Mouse (Mus musculus) stomach, postnatal 0 days (tissue): ENCODE measurements at regions not wholly inside any gene's neighbourhood (a gene's known extent, or its start where the extent isn't known, plus 50 kb on each side); places are given as distances from the start of the nearest gene placed in this dataset.

Experiments
- ATAC-seq: fragments of 200-750 bp; cut with Nextera tagmentation; 2 replicates; pipeline ENCODE4 v1.8.0; 2017; ENCODE audit not compliant: low FRiP score, low TSS enrichment
- DNase-seq: peaks from one replicate; pipeline ENCODE4 v3.0.0-alpha.2; 2016; ENCODE audit warnings: low spot score
- H3K27ac ChIP-seq: fragments of 300-500 bp; sonication (generic); replicated peaks from 2 replicates; pipeline ENCODE4 v1.5.1; 2014; ENCODE audit warnings: mild to moderate bottlenecking, control low read depth
- H3K27me3 ChIP-seq: fragments of 300-500 bp; sonication (generic); 2 replicates; pipeline ENCODE4 v1.6.1; 2014; ENCODE audit warnings: low read length; ENCODE audit not compliant: control insufficient read depth, insufficient read depth
- H3K36me3 ChIP-seq: fragments of 300-500 bp; sonication (generic); 2 replicates; pipeline ENCODE4 v1.6.1; 2014; ENCODE audit warnings: low read length, mixed read lengths; ENCODE audit not compliant: control insufficient read depth, insufficient read depth
- H3K4me1 ChIP-seq: fragments of 300-500 bp; sonication (generic); replicated peaks from 2 replicates; pipeline ENCODE4 v1.6.1; 2014; ENCODE audit warnings: antibody characterized with exemption; ENCODE audit not compliant: control insufficient read depth, insufficient read depth
- H3K4me2 ChIP-seq: fragments of 300-500 bp; sonication (generic); replicated peaks from 2 replicates; pipeline ENCODE4 v1.6.1; 2014; ENCODE audit warnings: low read depth, mild to moderate bottlenecking, control low read depth, moderate library complexity
- H3K4me3 ChIP-seq: fragments of 300-500 bp; sonication (generic); 2 replicates; pipeline ENCODE4 v1.5.1; 2014; ENCODE audit warnings: low read depth, low read length, control low read depth
- H3K9ac ChIP-seq: fragments of 300-500 bp; sonication (generic); 2 replicates; pipeline ENCODE4 v1.6.1; 2014; ENCODE audit warnings: mild to moderate bottlenecking, low read length, control low read depth, mixed read lengths
- H3K9me3 ChIP-seq: fragments of 300-500 bp; sonication (generic); 2 replicates; pipeline ENCODE4 v1.6.1; 2016; ENCODE audit warnings: low read length; ENCODE audit not compliant: control insufficient read depth
- CTCF ChIP-seq: IDR thresholded peaks from 2 replicates; pipeline ENCODE4 v1.5.1; 2016; ENCODE audit warnings: antibody characterized with exemption, low read depth, mild to moderate bottlenecking, moderate library complexity
- EP300 ChIP-seq: optimal IDR thresholded peaks from 2 replicates; pipeline ENCODE3; 2016; ENCODE audit warnings: antibody characterized with exemption
- WGBS: fragments of 180-500 bp; shearing (Covaris S2); extraction: QIAGEN DNeasy Blood & Tissue Kit; methylation state at CpG from one replicate; pipeline ENCODE4 v1.1.7; 2014; 5-methylcytosine and 5-hydroxymethylcytosine counted together

DNA sequence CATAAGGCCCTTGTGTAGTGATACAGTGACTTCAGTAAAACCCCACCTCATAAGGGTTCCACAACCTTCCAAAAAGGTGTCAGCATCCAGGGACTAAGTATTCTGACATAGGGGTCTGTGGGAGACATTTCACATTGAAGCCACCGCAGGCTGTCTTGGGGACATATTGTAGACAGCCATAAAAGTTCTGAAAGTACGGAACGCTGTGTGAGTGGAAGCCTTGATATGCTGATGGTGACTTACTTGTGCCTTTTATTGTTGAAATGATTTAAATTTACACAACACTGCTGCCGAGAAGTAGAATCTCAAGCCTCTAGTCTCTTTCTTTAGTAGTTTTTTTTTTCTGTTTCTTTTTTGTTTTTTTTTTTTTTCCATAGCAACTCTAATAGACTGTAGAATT, 82.5 kb upstream of the Tmtc4 start:
- WGBS: 94% methylated on average over 4 of the region's 4 CpGs
- H3K4me3 ChIP-seq: no peak overlapping the region
- no peak overlapping the region for H3K9ac ChIP-seq
- no peaks in the 10 kb centered on the region for H3K4me1 ChIP-seq
- no peaks in the 10 kb centered on the region for H3K36me3 ChIP-seq
- DNase-seq (no peak), ATAC-seq (no peak)
- no peak overlapping the region for H3K27ac ChIP-seq
- no peaks in the 10 kb centered on the region for H3K9me3 ChIP-seq
- TF ChIP-seq EP300: no peak
- no peak for TF ChIP-seq CTCF
- no peaks in the 10 kb centered on the region for H3K27me3 ChIP-seq
- H3K4me2 ChIP-seq: no peak overlapping the region

- Histone ChIP-seq H3K4me1 (no peaks in the 10 kb centered on the region), H3K27me3 (no peaks in the 10 kb centered on the region), H3K4me2 (no peak overlapping the region), H3K27ac (no peak overlapping the region), H3K4me3 (no peak overlapping the region), H3K9me3 (no peaks in the 10 kb centered on the region), H3K36me3 (no peaks in the 10 kb centered on the region), H3K9ac (no peak overlapping the region)
- ATAC-seq (no peak), DNase-seq (no peak)
- no peak for TF ChIP-seq EP300
- TF ChIP-seq CTCF: no peak
- 65% methylated on average over 8 of the region's 8 CpGs for WGBS
Measured at GRCm38 (mm10) chr14:123065566-123065965, 81.7 kb upstream of the Tmtc4 start.

DNA sequence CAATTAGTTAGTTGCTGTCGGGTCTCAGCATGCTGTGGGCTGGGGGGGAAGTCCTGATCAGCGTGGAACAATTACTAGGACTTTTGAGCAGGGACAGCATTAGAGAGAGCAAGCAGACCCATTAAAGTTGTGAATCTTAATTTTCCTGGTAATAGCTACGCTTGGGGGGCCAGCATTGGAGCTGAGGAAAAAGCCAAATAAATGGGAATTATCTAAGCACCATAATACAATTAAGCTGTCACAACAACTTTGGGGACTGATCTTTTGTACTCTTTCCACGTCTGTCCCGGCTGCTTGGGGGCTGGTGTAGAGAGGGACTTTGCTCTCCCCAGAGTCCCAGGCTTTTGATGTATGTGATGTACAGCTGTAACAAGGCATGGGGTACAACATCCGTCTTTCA, 81.3 kb upstream of the Tmtc4 start:
- H3K27ac ChIP-seq: no peak overlapping the region
- ATAC-seq: no peak
- DNase-seq: no peak
- no peak overlapping the region for H3K9ac ChIP-seq
- H3K36me3 ChIP-seq: no peaks in the 10 kb centered on the region
- H3K9me3 ChIP-seq: no peaks in the 10 kb centered on the region
- H3K4me2 ChIP-seq: no peak overlapping the region
- 69% methylated on average over 6 of the region's 6 CpGs for WGBS
- no peaks in the 10 kb centered on the region for H3K27me3 ChIP-seq
- H3K4me1 ChIP-seq: no peaks in the 10 kb centered on the region
- H3K4me3 ChIP-seq: no peak overlapping the region
- TF ChIP-seq EP300: no peak

GRCm38 (mm10) chr14:123062908-123063307, 79.1 kb upstream of the Tmtc4 start:
- WGBS: 41% methylated on average over 1 of the region's 1 CpGs
- no peak for ATAC-seq
- no peak overlapping the region for H3K27ac ChIP-seq
- no peak overlapping the region for H3K4me3 ChIP-seq
- H3K9ac ChIP-seq: no peak overlapping the region
- no peaks in the 10 kb centered on the region for H3K36me3 ChIP-seq
- no peaks in the 10 kb centered on the region for H3K9me3 ChIP-seq
- no peaks in the 10 kb centered on the region for H3K27me3 ChIP-seq
- no peaks in the 10 kb centered on the region for H3K4me1 ChIP-seq
- no peak for TF ChIP-seq EP300
- TF ChIP-seq CTCF: no peak
- no peak overlapping the region for H3K4me2 ChIP-seq
- no peak for DNase-seq

- no peak overlapping the region for H3K4me3 ChIP-seq
- H3K4me1 ChIP-seq: no peaks in the 10 kb centered on the region
- H3K36me3 ChIP-seq: no peaks in the 10 kb centered on the region
- no peak overlapping the region for H3K27ac ChIP-seq
- H3K9ac ChIP-seq: no peak overlapping the region
- whole genome bisulfite sequencing: 71% methylated on average over 4 of the region's 4 CpGs
- H3K27me3 ChIP-seq: no peaks in the 10 kb centered on the region
- no peaks in the 10 kb centered on the region for H3K9me3 ChIP-seq
- TF ChIP-seq CTCF (no peak), EP300 (no peak)
- ATAC-seq (no peak), DNase-seq (no peak)
- no peak overlapping the region for H3K4me2 ChIP-seq
Measured at GRCm38 (mm10) chr14:123056976-123057375, 73.1 kb upstream of the Tmtc4 start.

GRCm38 (mm10) chr14:123048451-123048850, 64.6 kb upstream of the Tmtc4 start:
- TF ChIP-seq CTCF: no peak
- no peak for ATAC-seq
- H3K9ac ChIP-seq: no peak overlapping the region

GRCm38 (mm10) chr14:123040046-123040445, 56.2 kb upstream of the Tmtc4 start:
- Histone ChIP-seq H3K27me3 (no peaks in the 10 kb centered on the region), H3K4me2 (no peak overlapping the region), H3K27ac (no peak overlapping the region), H3K36me3 (no peaks in the 10 kb centered on the region), H3K4me1 (no peaks in the 10 kb centered on the region), H3K9me3 (no peaks in the 10 kb centered on the region), H3K9ac (no peak overlapping the region), H3K4me3 (no peak overlapping the region)
- ATAC-seq (no peak), DNase-seq (no peak)
- no peak for TF ChIP-seq CTCF
- no peak for TF ChIP-seq EP300

More at GRCm38 (mm10) chr14:123048451-123048850, 64.6 kb upstream of the Tmtc4 start:
- no peaks in the 10 kb centered on the region for H3K9me3 ChIP-seq
- no peak overlapping the region for H3K27ac ChIP-seq
- H3K27me3 ChIP-seq: no peaks in the 10 kb centered on the region
- no peak for DNase-seq
- no peak overlapping the region for H3K4me3 ChIP-seq
- no peaks in the 10 kb centered on the region for H3K4me1 ChIP-seq
- no peak overlapping the region for H3K4me2 ChIP-seq
- H3K36me3 ChIP-seq: no peaks in the 10 kb centered on the region
